Mouse (Mus musculus): ENCODE results near the gene Rogdi.

Gene Rogdi

GRCm38 (mm10) chr16:5013054-5013838, at the start of gene Rogdi:
Gene Rogdi (minus strand): TSS chr16:5013553.
- DNase-seq (ENCODE audit: low spot score): peak; percentile 99

GRCm38 (mm10) chr16:5058114-5058513, 44.8 kb upstream of the Rogdi start:
- DNase-seq (ENCODE audit: low spot score): peak; percentile 28

GRCm38 (mm10) chr16:5050251-5051110, 37.1 kb upstream of the Rogdi start:
- peak; percentile 76 for DNase-seq (ENCODE audit: low spot score)

GRCm38 (mm10) chr16:5049774-5050234, 36.5 kb upstream of the Rogdi start, which contains the start of the genes Glyr1 and Ubn1:
Gene Glyr1 (minus strand): TSS chr16:5049863.
Gene Ubn1 (plus strand): TSS chr16:5050057.
- DNase-seq (ENCODE audit: low spot score): peak; percentile 100

- no peak for DNase-seq (ENCODE audit: low spot score)
Observed at GRCm38 (mm10) chr16:5049182-5049773, 35.9 kb upstream of the Rogdi start.

- no peak for DNase-seq (ENCODE audit: low spot score)
Observed at GRCm38 (mm10) chr16:5045322-5045721, 32.0 kb upstream of the Rogdi start.

- no peak for DNase-seq (ENCODE audit: low spot score)
Observed at GRCm38 (mm10) chr16:5036649-5037234, 23.4 kb upstream of the Rogdi start.

- no peak for DNase-seq (ENCODE audit: low spot score)
Observed at GRCm38 (mm10) chr16:5035591-5035990, 22.2 kb upstream of the Rogdi start.

- DNase-seq (ENCODE audit: low spot score): peak; percentile 22
Observed at GRCm38 (mm10) chr16:5029847-5030246, 16.5 kb upstream of the Rogdi start.

GRCm38 (mm10) chr16:5024021-5024420, 10.7 kb upstream of the Rogdi start:
- no peak for DNase-seq (ENCODE audit: low spot score)

GRCm38 (mm10) chr16:5014578-5014977, 1.2 kb upstream of the Rogdi start:
- no peak for DNase-seq (ENCODE audit: low spot score)

- DNase-seq (ENCODE audit: low spot score): no peak
Observed at GRCm38 (mm10) chr16:5012036-5013005, 1.0 kb downstream of the Rogdi start.

GRCm38 (mm10) chr16:5011285-5011684, 2.1 kb downstream of the Rogdi start:
- no peak for DNase-seq (ENCODE audit: low spot score)

GRCm38 (mm10) chr16:5010371-5010935, 2.9 kb downstream of the Rogdi start:
- no peak for DNase-seq (ENCODE audit: low spot score)

GRCm38 (mm10) chr16:5008076-5008475, 5.3 kb downstream of the Rogdi start:
- DNase-seq (ENCODE audit: low spot score): no peak

- no peak for DNase-seq (ENCODE audit: low spot score)
Observed at GRCm38 (mm10) chr16:5007492-5007891, 5.9 kb downstream of the Rogdi start.

GRCm38 (mm10) chr16:5007067-5007466, 6.3 kb downstream of the Rogdi start, which contains the start of gene Smim22:
Gene Smim22 (plus strand): TSS chr16:5007288.
- peak; percentile 23 for DNase-seq (ENCODE audit: low spot score)

- DNase-seq (ENCODE audit: low spot score): no peak
Observed at GRCm38 (mm10) chr16:5000611-5001010, 12.7 kb downstream of the Rogdi start.

GRCm38 (mm10) chr16:4998984-4999383, 14.4 kb downstream of the Rogdi start:
- no peak for DNase-seq (ENCODE audit: low spot score)

- no peak for DNase-seq (ENCODE audit: low spot score)
Observed at GRCm38 (mm10) chr16:4997553-4997952, 15.8 kb downstream of the Rogdi start, which contains the start of gene Sept12. Gene Sept12 (minus strand): TSS chr16:4997852.
